Mouse (Mus musculus) right cerebral cortex, adult 2 months (tissue): Measurements from ENCODE around the gene Gdf11.

Experiments
- DNase-seq, 2 experiments: peaks; one replicate each; pipeline ENCODE4 v3.0.0; 2021 to 2022; ENCODE audit warnings: low spot score in 2 of 2

The Gdf11 gene

GRCm38 (mm10) chr10:128891296-128892094 lies at the start of gene Gdf11:
Gene Gdf11 (minus strand): TSS chr10:128891718.
- no peak for DNase-seq

DNA sequence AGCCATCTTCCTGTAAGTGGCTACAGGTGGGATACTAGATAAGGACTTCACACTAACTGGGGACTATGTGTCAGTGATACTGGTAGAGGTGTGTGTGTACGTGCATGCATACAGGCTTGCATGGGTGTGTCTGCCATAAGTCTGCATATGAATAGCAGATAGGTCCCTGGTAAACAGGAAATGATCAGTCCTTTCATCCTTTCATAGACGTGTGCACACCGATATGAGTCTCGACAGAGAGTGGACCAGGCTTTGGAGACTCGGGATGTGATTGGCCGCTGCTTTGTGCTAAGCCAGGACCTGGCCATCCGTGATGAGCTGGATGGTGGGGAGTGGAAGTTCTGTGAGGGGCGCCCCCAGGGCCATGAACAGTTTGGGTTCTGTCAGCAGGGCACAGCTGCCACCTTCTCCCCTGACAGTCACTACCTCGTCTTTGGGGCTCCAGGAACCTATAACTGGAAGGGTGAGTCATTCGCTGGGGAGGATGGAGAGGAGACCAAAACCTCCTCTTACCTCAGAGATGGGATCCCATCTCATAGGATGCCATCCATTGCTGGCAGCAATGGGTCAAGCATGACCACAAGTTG lies 49.0 kb upstream of the Gdf11 start:
- no peak for DNase-seq

DNA sequence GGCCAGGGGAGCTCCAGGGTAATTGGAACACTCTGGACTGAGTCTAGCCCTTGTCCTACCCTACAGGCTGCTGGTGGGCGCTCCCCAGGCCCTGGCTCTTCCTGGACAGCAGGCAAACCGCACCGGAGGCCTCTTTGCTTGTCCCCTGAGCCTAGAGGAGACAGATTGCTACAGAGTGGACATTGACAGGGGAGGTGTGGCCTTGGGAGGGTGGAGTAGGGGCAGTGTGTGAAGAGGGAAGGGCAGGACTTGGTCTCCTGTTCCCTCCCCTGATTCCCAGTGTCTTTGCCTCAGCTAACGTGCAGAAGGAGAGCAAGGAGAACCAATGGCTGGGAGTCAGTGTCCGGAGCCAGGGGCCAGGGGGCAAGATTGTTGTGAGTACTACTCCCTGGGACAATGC lies 47.5 kb upstream of the Gdf11 start:
- no peak for DNase-seq

DNA sequence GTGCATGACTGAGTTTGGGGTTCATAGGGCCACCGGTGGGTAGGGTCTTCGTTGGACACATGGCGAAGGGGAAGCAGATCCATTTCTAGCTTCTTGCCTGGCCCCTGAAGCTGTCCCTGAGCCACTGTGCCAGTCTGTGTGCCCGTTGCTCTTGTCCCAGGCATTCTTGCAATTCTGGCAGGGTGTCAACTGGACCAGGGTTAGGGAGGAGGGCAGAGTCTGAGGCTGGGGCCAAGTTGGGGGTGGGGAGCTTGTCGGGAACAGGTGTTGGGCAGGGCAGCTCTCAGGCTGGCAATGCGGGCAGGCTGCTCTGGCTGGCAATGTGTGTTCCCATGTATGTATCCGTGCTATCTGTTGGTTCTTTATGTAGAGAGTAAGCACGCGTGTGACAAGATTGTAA lies 46.9 kb upstream of the Gdf11 start:
- no peak for DNase-seq

DNA sequence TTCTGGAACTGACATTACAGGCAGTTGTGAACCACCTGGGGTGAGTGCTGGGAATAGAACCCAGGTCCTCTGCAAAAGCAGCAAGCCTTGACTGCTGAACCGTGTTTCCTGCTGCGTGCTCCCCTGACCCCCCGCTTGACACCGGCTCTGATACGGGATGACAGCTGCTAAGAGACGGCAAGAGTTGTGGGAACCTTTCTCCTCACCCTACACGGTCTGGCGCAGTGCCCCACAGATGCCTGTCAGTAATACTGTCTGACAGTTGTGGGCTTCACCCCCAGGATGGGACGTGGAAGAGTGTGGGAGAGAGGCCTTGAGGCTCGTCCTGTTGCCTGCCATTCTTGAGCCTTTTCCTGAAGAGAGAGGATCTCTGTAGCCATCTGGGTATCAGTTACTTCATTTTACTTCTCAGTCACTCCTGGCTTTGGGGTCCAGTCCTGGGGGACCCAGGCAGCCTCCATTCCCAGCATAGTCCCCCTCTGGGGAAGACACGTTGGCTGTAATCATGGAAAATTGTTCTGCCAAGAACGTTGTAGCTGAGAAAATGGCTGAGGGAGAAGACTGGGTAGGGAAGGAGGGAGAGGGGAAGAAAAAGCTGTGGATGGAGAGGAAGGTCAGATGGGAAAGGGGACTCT lies 46.4 kb upstream of the Gdf11 start:
- DNase-seq: no peak

GRCm38 (mm10) chr10:128935826-128936440 lies 44.4 kb upstream of the Gdf11 start:
- DNase-seq: no peak

- no peak for DNase-seq
Measured at GRCm38 (mm10) chr10:128934997-128935787, 43.7 kb upstream of the Gdf11 start.

DNA sequence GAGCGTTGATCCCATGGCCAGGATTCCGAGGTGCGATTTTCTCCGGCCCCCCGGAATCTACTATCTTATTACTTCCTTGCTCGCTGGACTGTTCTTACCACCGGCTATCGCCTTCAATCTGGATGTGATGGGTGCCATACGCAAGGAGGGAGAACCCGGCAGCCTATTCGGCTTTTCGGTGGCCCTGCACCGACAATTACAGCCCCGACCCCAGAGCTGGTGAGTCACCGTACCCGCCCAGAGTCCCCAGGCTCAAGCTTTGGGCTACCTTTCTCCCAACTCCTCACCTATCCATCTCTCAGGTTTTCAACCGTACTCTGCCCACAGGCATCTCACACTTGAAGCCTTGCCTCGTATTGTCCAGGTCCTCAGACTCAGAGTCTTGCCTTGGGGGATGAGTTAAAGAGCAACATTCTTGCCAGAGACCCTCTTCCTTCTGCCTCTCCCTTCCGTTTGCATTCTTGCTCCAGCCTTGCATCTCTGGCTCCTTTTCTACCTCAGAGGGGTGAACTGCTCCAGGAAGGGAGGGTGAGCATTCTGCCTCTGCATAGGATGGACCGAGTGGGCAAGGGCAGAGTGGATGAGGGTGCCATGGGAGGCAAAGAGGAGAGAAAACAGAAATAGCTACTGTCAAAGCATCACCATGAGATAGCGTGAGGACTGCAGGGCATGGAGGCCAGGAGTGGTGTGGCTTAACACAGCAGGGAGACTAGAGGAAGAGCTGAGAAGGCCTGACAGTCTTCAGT lies 42.6 kb upstream of the Gdf11 start:
- DNase-seq: no peak

DNA sequence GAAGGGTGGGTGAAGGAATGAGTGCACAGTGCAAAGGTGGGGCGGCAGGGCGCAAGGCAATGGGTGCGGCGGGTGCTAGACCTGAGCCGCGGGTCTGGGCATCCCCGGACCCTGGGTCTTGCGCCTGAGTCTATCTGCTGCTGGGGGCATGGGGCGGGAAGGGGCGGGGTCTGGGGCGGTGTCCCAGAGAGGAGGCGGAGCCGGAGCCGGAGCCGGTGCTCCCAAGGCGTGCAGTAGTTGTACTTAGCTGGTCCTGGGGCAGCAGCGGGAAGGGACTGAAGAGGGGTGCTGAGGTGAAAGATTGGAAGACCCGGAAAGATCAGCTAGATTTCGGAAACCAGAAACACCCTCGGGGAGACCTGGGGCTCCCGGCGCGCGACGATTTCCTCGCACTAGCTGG lies 42.1 kb upstream of the Gdf11 start, which contains the start of gene Itga7:
Gene Itga7, plus strand, starts transcription at position 245 of the 400 bp plus-strand sequence.
- DNase-seq: no peak

- no peak for DNase-seq
Measured at GRCm38 (mm10) chr10:128931441-128931840, 39.9 kb upstream of the Gdf11 start.

- DNase-seq: no peak
Measured at GRCm38 (mm10) chr10:128929638-128930378, 38.3 kb upstream of the Gdf11 start.

DNA sequence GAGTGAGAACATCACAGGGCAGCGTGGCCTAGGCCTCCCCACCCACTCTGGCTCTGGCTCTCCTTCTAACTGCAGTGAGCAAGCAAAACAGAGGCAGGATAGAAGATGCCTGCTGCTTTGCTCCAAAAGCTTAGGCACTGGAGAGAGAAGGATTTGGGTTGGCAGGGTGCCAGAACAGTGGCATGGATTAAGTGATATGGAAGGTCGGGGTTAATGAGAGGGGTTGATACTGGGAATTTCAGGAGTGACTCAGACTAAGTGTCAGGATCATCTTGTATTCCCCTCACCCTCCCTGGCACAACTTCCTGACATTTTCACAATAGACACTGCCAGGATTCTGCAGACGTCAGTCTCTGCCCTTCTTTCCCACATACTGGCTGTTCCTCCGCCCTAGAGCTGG lies 36.8 kb upstream of the Gdf11 start:
- no peak for DNase-seq

DNA sequence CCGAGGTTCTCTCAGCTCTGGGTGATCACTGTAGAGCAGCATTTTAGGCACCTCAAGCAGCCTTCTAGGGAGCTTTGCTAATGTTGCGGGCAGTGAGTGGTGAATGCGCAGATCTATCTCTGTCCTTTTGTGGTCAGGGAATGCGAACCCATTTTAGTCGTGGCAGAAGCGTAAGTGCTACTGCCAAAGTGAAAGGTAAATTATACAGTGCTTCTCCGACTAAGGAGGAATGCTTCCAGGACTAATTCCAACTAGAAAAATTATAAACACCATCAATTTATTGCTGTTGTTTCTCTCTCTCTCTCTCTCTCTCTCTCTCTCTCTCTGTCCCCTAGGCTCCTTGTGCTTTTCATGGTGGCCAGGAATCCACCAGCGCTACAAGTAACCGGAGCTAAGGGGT lies 32.4 kb upstream of the Gdf11 start, which contains the start of gene Bloc1s1:
Gene Bloc1s1, minus strand, starts transcription at position 101 of the 400 bp plus-strand sequence.
- DNase-seq: no peak

- peak; percentile 91 to 94 for DNase-seq
Measured at GRCm38 (mm10) chr10:128923013-128923691, 31.6 kb upstream of the Gdf11 start.

GRCm38 (mm10) chr10:128922822-128923012 lies 31.2 kb upstream of the Gdf11 start, which contains the start of gene Rdh5:
Gene Rdh5 (minus strand): TSS chr10:128922888.
- DNase-seq: no peak

GRCm38 (mm10) chr10:128921883-128922821 lies 30.6 kb upstream of the Gdf11 start:
- DNase-seq: no peak

GRCm38 (mm10) chr10:128921251-128921650 lies 29.7 kb upstream of the Gdf11 start:
- DNase-seq: no peak

DNA sequence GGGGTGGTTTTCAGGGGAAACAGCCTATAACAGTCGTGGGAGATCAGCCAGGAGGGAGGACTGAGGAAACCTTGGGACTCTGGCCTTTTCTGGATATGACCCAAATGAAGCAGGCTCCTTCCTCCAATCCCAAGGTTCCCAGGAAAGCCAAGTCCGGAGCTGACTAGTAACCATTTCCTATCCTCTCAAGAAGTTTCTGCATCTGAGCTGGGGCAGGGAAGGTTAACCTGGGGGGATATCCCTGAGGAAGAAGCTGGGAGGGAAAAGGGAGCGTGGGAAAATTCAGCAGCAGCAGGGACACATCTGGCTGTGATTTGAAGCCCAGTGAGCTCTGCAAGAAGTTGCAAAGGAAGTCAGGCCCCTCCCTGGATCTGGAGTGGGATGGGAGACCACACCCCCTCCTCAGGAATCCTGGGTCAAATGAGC lies 29.2 kb upstream of the Gdf11 start:
- DNase-seq: no peak

DNA sequence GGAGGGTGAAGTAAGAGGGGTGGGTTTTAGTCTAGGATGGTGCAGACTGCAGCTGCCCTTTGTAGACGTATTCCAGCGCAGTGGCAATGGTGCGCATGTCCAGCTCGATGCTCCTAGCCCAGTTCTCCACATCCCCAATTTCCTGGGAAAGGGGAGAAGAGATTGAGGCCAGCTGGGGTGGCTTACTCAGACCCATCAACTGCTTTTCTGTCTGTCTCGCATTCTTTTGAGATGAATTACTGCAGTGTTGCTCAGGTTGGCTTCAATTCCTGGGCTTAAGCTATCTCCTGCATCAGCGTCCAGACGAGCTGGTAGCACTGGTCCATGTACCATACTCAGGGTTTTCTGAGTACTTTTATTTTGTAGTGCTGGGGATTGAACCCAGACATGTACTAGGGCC lies 28.4 kb upstream of the Gdf11 start:
- DNase-seq: no peak
